Mouse (Mus musculus): ENCODE data around the gene Ezh1.

The Ezh1 gene

DNA sequence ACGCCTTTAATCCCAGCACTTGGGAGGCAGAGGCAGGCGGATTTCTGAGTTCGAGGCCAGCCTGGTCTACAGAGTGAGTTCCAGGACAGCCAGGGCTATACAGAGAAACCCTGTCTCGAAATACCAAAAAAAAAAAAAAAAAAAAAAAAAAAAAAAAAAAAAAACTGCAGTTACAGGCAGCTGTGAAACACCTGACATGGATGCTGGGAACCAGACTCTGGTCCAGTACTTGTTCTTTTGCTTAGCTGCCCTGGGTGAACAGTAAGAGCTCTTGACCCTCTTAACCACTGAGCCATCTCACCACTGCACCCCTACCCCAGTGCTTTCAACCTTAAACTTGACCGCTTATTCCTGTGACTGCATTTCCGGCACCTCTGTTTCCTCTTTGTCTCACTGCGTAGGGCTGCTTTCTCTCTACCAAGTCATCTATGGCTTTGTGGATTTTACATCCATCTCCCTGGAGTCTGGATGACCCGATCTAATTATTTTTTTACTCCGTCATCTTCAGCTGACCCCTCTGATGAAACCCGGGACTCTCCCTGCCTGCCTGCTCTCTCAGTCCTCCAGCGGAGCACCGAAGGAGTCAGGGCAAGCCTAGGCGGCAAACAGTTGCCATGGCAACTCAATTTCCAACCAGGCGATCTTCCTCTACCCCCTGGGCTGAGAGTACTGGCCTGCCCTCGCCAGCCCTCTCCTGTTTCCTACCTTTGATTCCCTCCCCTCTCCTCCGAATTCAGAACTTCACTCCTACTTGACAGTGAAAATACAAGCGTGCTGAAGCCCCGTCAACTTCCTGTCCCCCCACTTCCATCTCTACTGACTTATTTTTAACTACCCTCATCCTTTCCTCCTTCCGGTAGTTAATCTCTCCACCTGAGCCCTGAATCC lies 82.7 kb downstream of the Ezh1 start:
- no peak for DNase-seq (ENCODE audit: low spot score)

DNA sequence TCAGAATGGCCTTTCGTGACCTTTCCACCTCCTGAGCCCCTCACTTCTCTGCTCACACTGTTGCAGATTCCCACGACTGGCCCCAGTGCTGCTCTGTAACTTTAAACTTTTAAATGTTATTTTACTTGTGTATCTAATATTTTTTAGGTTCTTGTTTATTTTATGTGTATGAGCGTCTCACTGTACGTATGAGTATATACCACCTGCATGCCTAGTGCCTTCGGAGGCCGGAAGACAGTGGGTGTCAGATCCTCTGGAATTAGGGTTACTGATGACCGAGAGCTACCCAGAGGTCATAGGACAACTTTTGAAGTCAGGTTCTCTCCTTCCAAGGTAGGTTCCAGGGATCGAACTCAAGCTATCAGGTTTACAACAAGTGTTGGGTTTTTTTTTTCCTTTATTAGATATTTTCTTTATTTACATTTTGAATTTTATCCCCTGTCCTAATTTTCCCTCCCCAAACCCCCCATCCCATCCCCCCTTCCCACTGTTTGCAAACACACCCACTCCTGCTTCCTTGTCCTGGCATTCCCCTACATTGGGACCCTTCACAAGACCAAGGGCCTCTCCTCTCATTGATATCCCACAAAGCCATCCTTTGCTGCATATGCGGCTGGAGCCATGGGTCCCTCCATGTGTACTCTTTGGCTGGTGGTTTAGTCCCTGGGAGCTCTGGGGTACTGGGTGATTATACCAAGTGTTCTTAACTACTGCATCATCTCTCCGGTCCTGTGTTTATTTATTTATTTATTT lies 83.9 kb downstream of the Ezh1 start:
- no peak for DNase-seq (ENCODE audit: low spot score)
